Mouse (Mus musculus) MEL (cell line): ENCODE results near the gene Phf21a.

Source experiments
- ZC3H11A ChIP-seq: IDR thresholded peaks from 2 replicates; pipeline ENCODE4 v1.6.1; 2012; ENCODE audit warnings: low read depth, mild to moderate bottlenecking, inconsistent platforms, low read length, improper control_type of control experiment
- ZMIZ1 ChIP-seq: IDR thresholded peaks from 2 replicates; pipeline ENCODE4 v1.6.1; 2012; ENCODE audit warnings: low read depth, mild to moderate bottlenecking, inconsistent platforms, low read length, improper control_type of control experiment, moderate library complexity

DNA sequence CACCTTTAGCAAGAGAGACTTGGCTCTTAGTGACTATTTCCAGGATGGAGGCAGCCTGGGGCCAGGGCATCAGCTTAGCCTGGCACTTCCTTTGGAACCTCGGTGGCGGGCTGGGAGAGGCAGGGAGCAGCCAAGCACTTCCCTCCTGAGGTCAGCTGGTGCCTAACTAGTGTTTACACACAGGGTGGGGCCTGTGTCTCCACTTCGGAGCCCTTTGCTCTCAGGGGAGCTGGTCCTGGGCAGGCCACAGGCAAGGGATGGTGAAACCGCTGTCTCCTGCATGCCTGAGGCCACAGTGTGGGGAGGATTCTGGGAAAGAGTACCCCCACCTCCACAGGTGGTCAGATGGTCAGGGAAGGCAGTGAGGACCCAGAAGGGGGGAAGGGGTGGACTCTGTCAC lies 45.3 kb upstream of the Phf21a start:
- no peak for TF ChIP-seq ZC3H11A
- no peak for TF ChIP-seq ZMIZ1
